Mouse (Mus musculus) E14TG2a.4 (cell line): Measurements from ENCODE around the gene Ccl5.

Source experiments
- CTCF ChIP-seq: conservative IDR thresholded peaks from 2 replicates; pipeline ENCODE4 v1.5.1; 2014; ENCODE audit warnings: low read length
- POU5F1 ChIP-seq: IDR thresholded peaks from 2 replicates; pipeline ENCODE4 v1.6.1; 2014; ENCODE audit warnings: low read length, borderline replicate concordance

- no peak for TF ChIP-seq CTCF
- no peak for TF ChIP-seq POU5F1
Measured at GRCm38 (mm10) chr11:83562311-83562887, 32.1 kb upstream of the Ccl5 start.
